Mouse (Mus musculus) forebrain, embryonic 11.5 days (tissue): ENCODE results near the gene Ifit1. TPM values are rescaled to one million over a fixed set of nuclear protein-coding genes. Genes with fewer than 3 reads are reported as not detected.
"Not testable (repeated sequence)": the region's sequence is repeated elsewhere in the genome, so short reads cannot be mapped to it uniquely, and the experiment has no call there.

Experiments used
- ATAC-seq: fragments of 200-750 bp; cut with Nextera tagmentation; replicated peaks from 2 replicates; pipeline ENCODE4 v1.8.0; 2017; ENCODE audit warnings: moderate TSS enrichment; ENCODE audit not compliant: low FRiP score
- DNase-seq: peaks from one replicate; pipeline ENCODE4 v3.0.0-alpha.2; 2017; ENCODE audit warnings: low spot score
- H3K27ac ChIP-seq: fragments of 300-500 bp; sonication (generic); 2 replicates; pipeline ENCODE4 v1.5.1; 2014; ENCODE audit warnings: low read depth, low read length
- H3K27me3 ChIP-seq: fragments of 300-500 bp; sonication (generic); 2 replicates; pipeline ENCODE4 v1.6.1; 2014; ENCODE audit warnings: mild to moderate bottlenecking, low read length, mixed read lengths; ENCODE audit not compliant: control insufficient read depth, insufficient read depth
- H3K36me3 ChIP-seq: fragments of 300-500 bp; sonication (generic); 2 replicates; pipeline ENCODE4 v1.6.1; 2014; ENCODE audit warnings: mild to moderate bottlenecking, low read length, moderate library complexity, mixed read lengths; ENCODE audit not compliant: control insufficient read depth, insufficient read depth
- H3K4me1 ChIP-seq: fragments of 300-500 bp; sonication (generic); replicated peaks from 2 replicates; pipeline ENCODE4 v1.6.1; 2014; ENCODE audit warnings: low read length, mixed read lengths; ENCODE audit not compliant: control insufficient read depth, insufficient read depth
- H3K4me2 ChIP-seq: fragments of 300-500 bp; sonication (generic); 2 replicates; pipeline ENCODE4 v1.6.1; 2014; ENCODE audit warnings: low read depth, mild to moderate bottlenecking, low read length, moderate library complexity, mixed read lengths; ENCODE audit not compliant: severe bottlenecking
- H3K4me3 ChIP-seq: fragments of 300-500 bp; sonication (generic); 2 replicates; pipeline ENCODE4 v1.5.1; 2014; ENCODE audit warnings: low read depth, low read length
- H3K9ac ChIP-seq: fragments of 300-500 bp; sonication (generic); 2 replicates; pipeline ENCODE4 v1.6.1; 2014; ENCODE audit warnings: low read length
- H3K9me3 ChIP-seq: fragments of 300-500 bp; sonication (generic); 2 replicates; pipeline ENCODE4 v1.6.1; 2016; ENCODE audit warnings: low read length, mixed read lengths; ENCODE audit not compliant: control insufficient read depth
- WGBS: fragments of 180-500 bp; shearing (Covaris S2); extraction: QIAGEN DNeasy Blood & Tissue Kit; methylation state at CpG from one replicate; pipeline ENCODE4 v1.1.7; 2014; 5-methylcytosine and 5-hydroxymethylcytosine counted together
- polyA plus RNA-seq: library from polyadenylated mRNA; unstranded; fragments of >200 nt; fragmentation: Nextera tagmentation; extraction: Ambion mirVana; gene quantifications from 2 replicates; pipeline ENCODE4 v1.2.1, GENCODE M21; 2014

Gene Ifit1
- polyA plus RNA-seq, 1 experiment from 2014 or later: 0.20 TPM

- DNase-seq, ATAC-seq: not testable (repeated sequence)
- 83% methylated on average over 3 of the region's 3 CpGs for WGBS
Measured at GRCm38 (mm10) chr19:34610118-34610517, 30.6 kb upstream of the Ifit1 start.

GRCm38 (mm10) chr19:34612243-34613001 lies 28.2 kb upstream of the Ifit1 start:
- not testable (repeated sequence) for ATAC-seq, H3K36me3 ChIP-seq, H3K4me3 ChIP-seq, H3K27me3 ChIP-seq, H3K27ac ChIP-seq, H3K4me1 ChIP-seq, H3K9ac ChIP-seq, DNase-seq, H3K4me2 ChIP-seq, H3K9me3 ChIP-seq
- WGBS: 89% methylated on average over 5 of the region's 11 CpGs

More at GRCm38 (mm10) chr19:34610118-34610517, 30.6 kb upstream of the Ifit1 start:
- H3K4me1 ChIP-seq, H3K27ac ChIP-seq, H3K9me3 ChIP-seq, H3K9ac ChIP-seq, H3K4me3 ChIP-seq, H3K36me3 ChIP-seq, H3K4me2 ChIP-seq, H3K27me3 ChIP-seq: not testable (repeated sequence)

- H3K4me3 ChIP-seq: no peak overlapping the region
- DNase-seq: no peak
- H3K4me2 ChIP-seq: no peak overlapping the region
- no peaks in the 10 kb centered on the region for H3K27me3 ChIP-seq
- H3K9ac ChIP-seq: no peak overlapping the region
- H3K4me1 ChIP-seq: no peaks in the 10 kb centered on the region
- WGBS: 92% methylated on average over 5 of the region's 5 CpGs
- H3K36me3 ChIP-seq: no peaks in the 10 kb centered on the region
- no peak for ATAC-seq
- no peak overlapping the region for H3K27ac ChIP-seq
- no peaks in the 10 kb centered on the region for H3K9me3 ChIP-seq
Measured at GRCm38 (mm10) chr19:34620871-34621270, 19.8 kb upstream of the Ifit1 start.

GRCm38 (mm10) chr19:34623781-34624180 lies 16.9 kb upstream of the Ifit1 start:
- DNase-seq (no peak), ATAC-seq (no peak)
- Histone ChIP-seq H3K4me3 (no peak overlapping the region), H3K27ac (no peak overlapping the region), H3K4me1 (no peaks in the 10 kb centered on the region), H3K4me2 (no peak overlapping the region), H3K9ac (no peak overlapping the region), H3K9me3 (no peaks in the 10 kb centered on the region), H3K36me3 (no peaks in the 10 kb centered on the region), H3K27me3 (no peaks in the 10 kb centered on the region)
- WGBS: 94% methylated on average over 6 of the region's 6 CpGs

- ATAC-seq (no peak), DNase-seq (no peak)
- no peaks in the 10 kb centered on the region for H3K27me3 ChIP-seq
- H3K4me3 ChIP-seq: no peak overlapping the region
- no peaks in the 10 kb centered on the region for H3K4me1 ChIP-seq
- no peaks in the 10 kb centered on the region for H3K9me3 ChIP-seq
- H3K36me3 ChIP-seq: no peaks in the 10 kb centered on the region
- no peak overlapping the region for H3K9ac ChIP-seq
- 81% methylated on average over 4 of the region's 4 CpGs for WGBS
- no peak overlapping the region for H3K27ac ChIP-seq
- no peak overlapping the region for H3K4me2 ChIP-seq
Measured at GRCm38 (mm10) chr19:34624663-34625062, 16.0 kb upstream of the Ifit1 start.

- Histone ChIP-seq H3K9me3 (no peaks in the 10 kb centered on the region), H3K27me3 (no peaks in the 10 kb centered on the region), H3K4me3 (no peak overlapping the region), H3K4me1 (no peaks in the 10 kb centered on the region), H3K4me2 (no peak overlapping the region), H3K9ac (no peak overlapping the region), H3K27ac (no peak overlapping the region), H3K36me3 (no peaks in the 10 kb centered on the region)
- ATAC-seq (no peak), DNase-seq (no peak)
- 80% methylated on average over 2 of the region's 2 CpGs for WGBS
Measured at GRCm38 (mm10) chr19:34627496-34627895, 13.2 kb upstream of the Ifit1 start.

- Histone ChIP-seq H3K36me3 (no peaks in the 10 kb centered on the region), H3K27ac (no peak overlapping the region), H3K4me2 (no peak overlapping the region), H3K4me1 (no peaks in the 10 kb centered on the region), H3K9me3 (no peaks in the 10 kb centered on the region), H3K27me3 (no peaks in the 10 kb centered on the region), H3K9ac (no peak overlapping the region), H3K4me3 (no peak overlapping the region)
- DNase-seq (no peak), ATAC-seq (no peak)
Measured at GRCm38 (mm10) chr19:34631487-34631886, 9.2 kb upstream of the Ifit1 start.

GRCm38 (mm10) chr19:34633484-34633883 lies 7.2 kb upstream of the Ifit1 start:
- H3K27ac ChIP-seq: no peak overlapping the region
- H3K36me3 ChIP-seq: no peaks in the 10 kb centered on the region
- DNase-seq (no peak), ATAC-seq (no peak)
- no peak overlapping the region for H3K4me3 ChIP-seq
- no peaks in the 10 kb centered on the region for H3K4me1 ChIP-seq
- H3K4me2 ChIP-seq: no peak overlapping the region
- no peak overlapping the region for H3K9ac ChIP-seq
- no peaks in the 10 kb centered on the region for H3K27me3 ChIP-seq
- 84% methylated on average over 2 of the region's 2 CpGs for WGBS
- H3K9me3 ChIP-seq: no peaks in the 10 kb centered on the region

GRCm38 (mm10) chr19:34636933-34637557 lies 3.6 kb upstream of the Ifit1 start:
- Histone ChIP-seq H3K4me2 (no peak overlapping the region), H3K27ac (no peak overlapping the region), H3K4me3 (no peak overlapping the region), H3K36me3 (no peaks in the 10 kb centered on the region), H3K27me3 (no peaks in the 10 kb centered on the region), H3K9ac (no peak overlapping the region), H3K9me3 (no peaks in the 10 kb centered on the region), H3K4me1 (no peaks in the 10 kb centered on the region)
- WGBS: 8% methylated on average over 3 of the region's 3 CpGs
- DNase-seq (peak; percentile 62), ATAC-seq (peak; percentile 71)
